Mouse (Mus musculus) hindbrain, postnatal 0 days (tissue): ENCODE data around the gene Ldb2. TPM values are rescaled to one million over a fixed set of nuclear protein-coding genes. Genes with fewer than 3 reads are reported as not detected.
A peak's percentile ranks its signal among the peaks of the same experiment; 100 is the strongest.

ENCODE experiments used
- ATAC-seq: fragments of 200-750 bp; cut with Nextera tagmentation; 2 replicates; pipeline ENCODE4 v1.8.0; 2017; ENCODE audit warnings: mild to moderate bottlenecking, moderate TSS enrichment, moderate library complexity
- DNase-seq: peaks from one replicate; pipeline ENCODE4 v3.0.0-alpha.2; 2015; ENCODE audit warnings: low spot score
- H3K27ac ChIP-seq: fragments of 300-500 bp; sonication (generic); 2 replicates; pipeline ENCODE4 v1.5.1; 2014; ENCODE audit warnings: mild to moderate bottlenecking
- H3K27me3 ChIP-seq: fragments of 300-500 bp; sonication (generic); 2 replicates; pipeline ENCODE4 v1.6.1; 2014; ENCODE audit warnings: low read length, mixed read lengths; ENCODE audit not compliant: insufficient read depth
- H3K36me3 ChIP-seq: fragments of 300-500 bp; sonication (generic); 2 replicates; pipeline ENCODE4 v1.6.1; 2014; ENCODE audit warnings: low read length, mixed read lengths; ENCODE audit not compliant: insufficient read depth
- H3K4me1 ChIP-seq: fragments of 300-500 bp; sonication (generic); 2 replicates; pipeline ENCODE4 v1.6.1; 2014; ENCODE audit warnings: antibody characterized with exemption, low read length, mixed read lengths; ENCODE audit not compliant: insufficient read depth
- H3K4me2 ChIP-seq: fragments of 300-500 bp; sonication (generic); 2 replicates; pipeline ENCODE4 v1.6.1; 2014; ENCODE audit warnings: low read depth, mild to moderate bottlenecking, low read length, moderate library complexity, mixed read lengths
- H3K4me3 ChIP-seq: fragments of 300-500 bp; sonication (generic); 2 replicates; pipeline ENCODE4 v1.5.1; 2014; ENCODE audit warnings: low read length
- H3K9ac ChIP-seq: fragments of 300-500 bp; sonication (generic); replicated peaks from 2 replicates; pipeline ENCODE4 v1.6.1; 2014; ENCODE audit warnings: mild to moderate bottlenecking, low read length, moderate library complexity, mixed read lengths
- H3K9me3 ChIP-seq: fragments of 300-500 bp; sonication (generic); 2 replicates; pipeline ENCODE4 v1.6.1; 2016; ENCODE audit warnings: low read length, mixed read lengths
- CTCF ChIP-seq: IDR thresholded peaks from 2 replicates; pipeline ENCODE4 v1.5.1; 2016; ENCODE audit warnings: antibody characterized with exemption, control low read depth, low read depth
- WGBS: fragments of 180-500 bp; shearing (Covaris S2); extraction: QIAGEN DNeasy Blood & Tissue Kit; methylation state at CpG from one replicate; pipeline ENCODE4 v1.1.7; 2014; 5-methylcytosine and 5-hydroxymethylcytosine counted together
- polyA plus RNA-seq: library from polyadenylated mRNA; unstranded; fragments of >200 nt; fragmentation: Nextera tagmentation; extraction: Ambion mirVana; gene quantifications from 2 replicates; pipeline ENCODE4 v1.2.1, GENCODE M21; 2015
- total RNA-seq: library from RNA; depleted of rRNA; stranded (reverse); fragments of >200 nt; gene quantifications from 2 replicates; pipeline ENCODE4 v1.2.3, GENCODE M21; 2014

The Ldb2 gene
- total and polyA plus RNA-seq, 2 experiments from 2014 or later = 28.1 to 35.1 TPM

GRCm38 (mm10) chr5:44667383-44667782 is 132.1 kb downstream of the Ldb2 start:
- Histone ChIP-seq H3K27me3 (no peaks in the 10 kb centered on the region), H3K4me1 (no peaks in the 10 kb centered on the region), H3K36me3 (no peaks in the 10 kb centered on the region), H3K4me2 (no peak overlapping the region), H3K9ac (no peak overlapping the region), H3K9me3 (no peaks in the 10 kb centered on the region), H3K27ac (no peak overlapping the region), H3K4me3 (no peak overlapping the region)
- peak; percentile 25 for DNase-seq
- ATAC-seq = peak; percentile 62; the same call in 1 of the 2 replicates
- no peak for TF ChIP-seq CTCF
- WGBS = 56% methylated on average over 10 of the region's 10 CpGs

- no peak for DNase-seq
- TF ChIP-seq CTCF = no peak
- H3K36me3 ChIP-seq = no peaks in the 10 kb centered on the region
- no peak overlapping the region for H3K4me3 ChIP-seq
- H3K9me3 ChIP-seq = no peaks in the 10 kb centered on the region
- no peaks in the 10 kb centered on the region for H3K4me1 ChIP-seq
- no peak overlapping the region for H3K9ac ChIP-seq
- WGBS = 92% methylated on average over 11 of the region's 11 CpGs
- no peak overlapping the region for H3K4me2 ChIP-seq
- H3K27ac ChIP-seq = no peak overlapping the region
- no peak for ATAC-seq
- no peaks in the 10 kb centered on the region for H3K27me3 ChIP-seq
Measured at GRCm38 (mm10) chr5:44659651-44660050, 139.8 kb downstream of the Ldb2 start.

GRCm38 (mm10) chr5:44656707-44657106 is 142.8 kb downstream of the Ldb2 start:
- H3K4me2 ChIP-seq = no peak overlapping the region
- 86% methylated on average over 1 of the region's 1 CpGs for WGBS
- no peak overlapping the region for H3K9ac ChIP-seq
- H3K4me3 ChIP-seq = no peak overlapping the region
- ATAC-seq = no peak
- H3K4me1 ChIP-seq = no peaks in the 10 kb centered on the region
- DNase-seq = no peak
- H3K9me3 ChIP-seq = no peaks in the 10 kb centered on the region
- H3K27me3 ChIP-seq = no peaks in the 10 kb centered on the region
- H3K27ac ChIP-seq = no peak overlapping the region
- TF ChIP-seq CTCF = peak; percentile 44
- no peaks in the 10 kb centered on the region for H3K36me3 ChIP-seq

DNA sequence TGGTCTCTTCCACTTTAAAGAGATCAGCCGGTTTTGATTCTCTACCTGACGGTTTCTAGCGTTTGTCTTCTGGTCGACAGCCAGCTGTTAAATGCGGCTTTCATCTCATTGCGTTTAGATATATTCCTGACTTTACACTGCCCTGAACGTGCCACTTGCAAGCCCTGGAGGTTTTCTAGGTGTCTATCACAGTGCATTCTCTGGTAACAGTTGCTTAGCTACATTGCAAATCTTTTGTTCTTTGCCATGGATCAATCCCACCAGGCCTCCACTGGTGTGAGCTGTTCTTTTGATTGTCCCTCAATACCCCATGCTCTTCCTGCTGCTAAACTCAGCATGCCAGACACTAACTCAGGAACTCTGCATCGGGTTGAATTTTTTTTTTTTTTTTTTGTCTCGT is 145.1 kb downstream of the Ldb2 start:
- DNase-seq (peak; percentile 12), ATAC-seq (peak; percentile 45; the same call in 1 of the 2 replicates)
- 0 out of 2 replicates have a peak overlapping the region, but pooled peaks have one; percentile 20 for H3K27ac ChIP-seq
- no peaks in the 10 kb centered on the region for H3K9me3 ChIP-seq
- no peak for TF ChIP-seq CTCF
- peak overlapping the region; percentile 37 for H3K4me2 ChIP-seq
- no peaks in the 10 kb centered on the region for H3K4me1 ChIP-seq
- 6% methylated on average over 9 of the region's 9 CpGs for WGBS
- no peaks in the 10 kb centered on the region for H3K27me3 ChIP-seq
- H3K4me3 ChIP-seq = no peak overlapping the region
- no peak overlapping the region for H3K9ac ChIP-seq
- H3K36me3 ChIP-seq = no peaks in the 10 kb centered on the region

GRCm38 (mm10) chr5:44646842-44647190 is 152.7 kb downstream of the Ldb2 start:
- Histone ChIP-seq H3K27ac (no peak overlapping the region), H3K4me3 (no peak overlapping the region), H3K4me2 (no peak overlapping the region), H3K27me3 (no peaks in the 10 kb centered on the region), H3K36me3 (no peaks in the 10 kb centered on the region), H3K9ac (no peak overlapping the region), H3K4me1 (no peaks in the 10 kb centered on the region), H3K9me3 (no peaks in the 10 kb centered on the region)
- WGBS = 54% methylated on average over 2 of the region's 2 CpGs
- TF ChIP-seq CTCF = no peak
- ATAC-seq = no peak
- DNase-seq = no peak

GRCm38 (mm10) chr5:44645952-44646841 is 153.3 kb downstream of the Ldb2 start:
- no peaks in the 10 kb centered on the region for H3K4me1 ChIP-seq
- H3K36me3 ChIP-seq = no peaks in the 10 kb centered on the region
- H3K9me3 ChIP-seq = no peaks in the 10 kb centered on the region
- TF ChIP-seq CTCF = no peak
- no peak overlapping the region for H3K4me2 ChIP-seq
- H3K27me3 ChIP-seq = no peaks in the 10 kb centered on the region
- no peak overlapping the region for H3K9ac ChIP-seq
- WGBS = 72% methylated on average over 4 of the region's 4 CpGs
- no peak for DNase-seq
- H3K4me3 ChIP-seq = no peak overlapping the region
- no peak overlapping the region for H3K27ac ChIP-seq
- peak; percentile 18; the same call in 1 of the 2 replicates for ATAC-seq

- WGBS = 39% methylated on average over 3 of the region's 3 CpGs
Measured at GRCm38 (mm10) chr5:44643079-44643478, 156.4 kb downstream of the Ldb2 start.

More at GRCm38 (mm10) chr5:44643079-44643478, 156.4 kb downstream of the Ldb2 start:
- H3K4me1 ChIP-seq = no peaks in the 10 kb centered on the region
- H3K27me3 ChIP-seq = no peaks in the 10 kb centered on the region
- H3K4me2 ChIP-seq = no peak overlapping the region
- ATAC-seq (no peak), DNase-seq (no peak)
- H3K9ac ChIP-seq = no peak overlapping the region
- H3K4me3 ChIP-seq = no peak overlapping the region
- H3K36me3 ChIP-seq = no peaks in the 10 kb centered on the region
- no peak overlapping the region for H3K27ac ChIP-seq
- TF ChIP-seq CTCF = no peak
- no peaks in the 10 kb centered on the region for H3K9me3 ChIP-seq
